Mouse (Mus musculus): ENCODE measurements around the gene Hc. TPM values are rescaled to one million over a fixed set of nuclear protein-coding genes. Genes with fewer than 3 reads are reported as not detected.

Hc gene
- polyA plus RNA-seq, 1 experiment, result 0.38 TPM

- no peak for DNase-seq (ENCODE audit: low read depth)
- no peak for TF ChIP-seq CTCF (IDR thresholded peaks at IDR 0.05; ENCODE audit: borderline replicate concordance, extremely low read depth, insufficient read depth, insufficient read length)
- TF ChIP-seq POLR2A (IDR thresholded peaks at IDR 0.05; ENCODE audit: borderline replicate concordance, extremely low read depth, insufficient read depth, insufficient read length, poor library complexity, severe bottlenecking), result no peak
Measured at GRCm38 (mm10) chr2:35057243-35057642, 4.0 kb downstream of the Hc start.

- DNase-seq (ENCODE audit: low read depth), result peak; percentile 11
- TF ChIP-seq CTCF (IDR thresholded peaks at IDR 0.05; ENCODE audit: borderline replicate concordance, extremely low read depth, insufficient read depth, insufficient read length) (peak; percentile 56; the same call in 1 of the 2 replicates), POLR2A (IDR thresholded peaks at IDR 0.05; ENCODE audit: borderline replicate concordance, extremely low read depth, insufficient read depth, insufficient read length, poor library complexity, severe bottlenecking) (no peak)
Measured at GRCm38 (mm10) chr2:35048851-35049250, 12.4 kb downstream of the Hc start.

GRCm38 (mm10) chr2:35044956-35045355 is 16.3 kb downstream of the Hc start:
- DNase-seq (ENCODE audit: low read depth), result peak; percentile 32
- TF ChIP-seq CTCF (IDR thresholded peaks at IDR 0.05; ENCODE audit: borderline replicate concordance, extremely low read depth, insufficient read depth, insufficient read length) (peak; percentile 57; the same call in 1 of the 2 replicates), POLR2A (IDR thresholded peaks at IDR 0.05; ENCODE audit: borderline replicate concordance, extremely low read depth, insufficient read depth, insufficient read length, poor library complexity, severe bottlenecking) (no peak)

GRCm38 (mm10) chr2:35038580-35039375 is 22.5 kb downstream of the Hc start:
- TF ChIP-seq CTCF (IDR thresholded peaks at IDR 0.05; ENCODE audit: borderline replicate concordance, extremely low read depth, insufficient read depth, insufficient read length) (no peak), POLR2A (IDR thresholded peaks at IDR 0.05; ENCODE audit: borderline replicate concordance, extremely low read depth, insufficient read depth, insufficient read length, poor library complexity, severe bottlenecking) (no peak)
- DNase-seq (ENCODE audit: low read depth), result no peak

- no peak for DNase-seq (ENCODE audit: low read depth)
- TF ChIP-seq POLR2A (IDR thresholded peaks at IDR 0.05; ENCODE audit: borderline replicate concordance, extremely low read depth, insufficient read depth, insufficient read length, poor library complexity, severe bottlenecking) (no peak), CTCF (IDR thresholded peaks at IDR 0.05; ENCODE audit: borderline replicate concordance, extremely low read depth, insufficient read depth, insufficient read length) (no peak)
Measured at GRCm38 (mm10) chr2:35024646-35025154, 36.5 kb downstream of the Hc start.

- DNase-seq (ENCODE audit: low read depth), result no peak
Measured at GRCm38 (mm10) chr2:35021806-35022205, 39.4 kb downstream of the Hc start.

GRCm38 (mm10) chr2:35015861-35016260 is 45.4 kb downstream of the Hc start:
- DNase-seq (ENCODE audit: low read depth), result no peak
- TF ChIP-seq POLR2A (IDR thresholded peaks at IDR 0.05; ENCODE audit: borderline replicate concordance, extremely low read depth, insufficient read depth, insufficient read length, poor library complexity, severe bottlenecking) (no peak), CTCF (IDR thresholded peaks at IDR 0.05; ENCODE audit: borderline replicate concordance, extremely low read depth, insufficient read depth, insufficient read length) (no peak)

More at GRCm38 (mm10) chr2:35021806-35022205, 39.4 kb downstream of the Hc start:
- TF ChIP-seq POLR2A (IDR thresholded peaks at IDR 0.05; ENCODE audit: borderline replicate concordance, extremely low read depth, insufficient read depth, insufficient read length, poor library complexity, severe bottlenecking) (no peak), CTCF (IDR thresholded peaks at IDR 0.05; ENCODE audit: borderline replicate concordance, extremely low read depth, insufficient read depth, insufficient read length) (no peak)

- no peak for DNase-seq (ENCODE audit: low read depth)
- no peak for TF ChIP-seq POLR2A (IDR thresholded peaks at IDR 0.05; ENCODE audit: borderline replicate concordance, extremely low read depth, insufficient read depth, insufficient read length, poor library complexity, severe bottlenecking)
- no peak for TF ChIP-seq CTCF (IDR thresholded peaks at IDR 0.05; ENCODE audit: borderline replicate concordance, extremely low read depth, insufficient read depth, insufficient read length)
Measured at GRCm38 (mm10) chr2:35011649-35012048, 49.6 kb downstream of the Hc start.

GRCm38 (mm10) chr2:34998956-34999355 is 62.3 kb downstream of the Hc start:
- no peak for TF ChIP-seq CTCF (IDR thresholded peaks at IDR 0.05; ENCODE audit: borderline replicate concordance, extremely low read depth, insufficient read depth, insufficient read length)
- TF ChIP-seq POLR2A (IDR thresholded peaks at IDR 0.05; ENCODE audit: borderline replicate concordance, extremely low read depth, insufficient read depth, insufficient read length, poor library complexity, severe bottlenecking), result no peak
- peak; percentile 29 for DNase-seq (ENCODE audit: low read depth)

GRCm38 (mm10) chr2:34996506-34996905 is 64.7 kb downstream of the Hc start:
- TF ChIP-seq CTCF (IDR thresholded peaks at IDR 0.05; ENCODE audit: borderline replicate concordance, extremely low read depth, insufficient read depth, insufficient read length), result no peak
- TF ChIP-seq POLR2A (IDR thresholded peaks at IDR 0.05; ENCODE audit: borderline replicate concordance, extremely low read depth, insufficient read depth, insufficient read length, poor library complexity, severe bottlenecking), result no peak
- no peak for DNase-seq (ENCODE audit: low read depth)

GRCm38 (mm10) chr2:34993696-34994356 is 67.4 kb downstream of the Hc start:
- peak; percentile 84 for DNase-seq (ENCODE audit: low read depth)
- TF ChIP-seq CTCF (IDR thresholded peaks at IDR 0.05; ENCODE audit: borderline replicate concordance, extremely low read depth, insufficient read depth, insufficient read length), result no peak

Data from brain, embryonic 14.5 days (tissue).